Mouse (Mus musculus): ENCODE results near the gene Hfe2. TPM values are rescaled to one million over a fixed set of nuclear protein-coding genes. Genes with fewer than 3 reads are reported as not detected.

The Hfe2 gene
- polyA plus RNA-seq, 1 experiment from 2014 or later = 3.3 TPM

- no peak for ATAC-seq
Observed at GRCm38 (mm10) chr3:96559398-96559910, 34.5 kb downstream of the Hfe2 start.

GRCm38 (mm10) chr3:96559911-96560850 is 35.2 kb downstream of the Hfe2 start:
- 86% methylated on average over 23 of the region's 23 CpGs for WGBS
- Histone ChIP-seq H3K36me3 (ENCODE audit: control insufficient read depth, insufficient read depth, low read length) (peaks cover 8% of the 10 kb centered on the region), H3K4me1 (ENCODE audit: control insufficient read depth, insufficient read depth, low read depth, low read length) (peaks cover 35% of the 10 kb centered on the region), H3K27ac (ENCODE audit: low read depth, low read length) (no peak overlapping the region), H3K4me3 (ENCODE audit: low read length) (peak overlapping the region; percentile 68), H3K9ac (ENCODE audit: low read depth, low read length) (peak overlapping the region; percentile 38; the same call in 1 of the 2 replicates), H3K4me2 (ENCODE audit: low read length) (peak overlapping the region; percentile 84), H3K27me3 (replicated peaks; ENCODE audit: control insufficient read depth, insufficient read depth, low read length) (no peaks in the 10 kb centered on the region), H3K9me3 (ENCODE audit: control insufficient read depth, low read length) (no peaks in the 10 kb centered on the region)
- ATAC-seq = no peak

More at GRCm38 (mm10) chr3:96559398-96559910, 34.5 kb downstream of the Hfe2 start:
- Histone ChIP-seq H3K9me3 (ENCODE audit: control insufficient read depth, low read length) (no peaks in the 10 kb centered on the region), H3K9ac (ENCODE audit: low read depth, low read length) (peak overlapping the region; percentile 38; the same call in 1 of the 2 replicates), H3K27ac (ENCODE audit: low read depth, low read length) (no peak overlapping the region), H3K36me3 (ENCODE audit: control insufficient read depth, insufficient read depth, low read length) (peaks cover 8% of the 10 kb centered on the region), H3K27me3 (replicated peaks; ENCODE audit: control insufficient read depth, insufficient read depth, low read length) (no peaks in the 10 kb centered on the region), H3K4me2 (ENCODE audit: low read length) (peak overlapping the region; percentile 84), H3K4me3 (ENCODE audit: low read length) (peak overlapping the region; percentile 68), H3K4me1 (ENCODE audit: control insufficient read depth, insufficient read depth, low read depth, low read length) (peaks cover 38% of the 10 kb centered on the region)
- WGBS = 76% methylated on average over 12 of the region's 12 CpGs

GRCm38 (mm10) chr3:96560881-96561668 is 36.1 kb downstream of the Hfe2 start:
- Histone ChIP-seq H3K27me3 (replicated peaks; ENCODE audit: control insufficient read depth, insufficient read depth, low read length) (no peaks in the 10 kb centered on the region), H3K9me3 (ENCODE audit: control insufficient read depth, low read length) (no peaks in the 10 kb centered on the region), H3K4me1 (ENCODE audit: control insufficient read depth, insufficient read depth, low read depth, low read length) (peaks cover 34% of the 10 kb centered on the region), H3K27ac (ENCODE audit: low read depth, low read length) (no peak overlapping the region), H3K36me3 (ENCODE audit: control insufficient read depth, insufficient read depth, low read length) (peaks cover 8% of the 10 kb centered on the region), H3K4me2 (ENCODE audit: low read length) (peak overlapping the region; percentile 84), H3K9ac (ENCODE audit: low read depth, low read length) (no peak overlapping the region), H3K4me3 (ENCODE audit: low read length) (peak overlapping the region; percentile 8; the same call in 1 of the 2 replicates)
- WGBS = 78% methylated on average over 9 of the region's 9 CpGs
- ATAC-seq = no peak

DNA sequence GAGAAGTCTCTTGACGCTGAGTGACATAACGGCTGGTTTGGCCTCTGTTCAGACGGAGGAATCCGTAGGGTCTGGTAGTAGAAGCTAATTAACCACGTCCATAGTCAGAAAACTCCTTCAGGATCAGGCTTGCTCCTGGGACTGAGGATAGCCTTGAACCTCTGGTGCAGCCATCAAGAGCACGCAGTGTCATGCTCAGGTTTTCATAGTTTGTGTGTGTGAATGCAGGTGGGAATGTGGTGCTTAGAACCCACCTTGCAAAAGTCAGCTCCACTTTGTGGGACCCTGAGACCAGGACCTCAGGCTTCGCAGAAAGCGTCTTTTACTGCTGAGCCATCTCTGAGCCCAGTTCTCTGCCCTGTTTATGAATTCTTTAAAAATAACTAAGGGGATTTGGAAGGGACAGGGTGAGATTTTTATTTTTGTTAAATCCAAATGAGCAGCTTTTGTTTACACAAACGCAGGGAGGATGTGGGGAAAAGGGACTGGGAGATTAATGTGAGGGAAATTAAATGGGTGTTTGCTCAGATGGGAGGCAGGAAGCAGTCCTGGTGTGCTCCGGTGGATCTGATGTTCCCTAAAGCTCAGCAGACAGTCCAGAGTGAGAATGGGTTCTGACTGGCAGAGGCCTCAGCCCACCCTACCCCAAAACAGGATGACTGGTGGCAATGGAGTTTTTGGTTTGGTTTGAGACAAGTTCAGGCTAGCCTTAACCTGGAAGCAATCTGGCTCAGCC is 37.1 kb downstream of the Hfe2 start:
- H3K27ac ChIP-seq (ENCODE audit: low read depth, low read length) = peak overlapping the region; percentile 5; the same call in 1 of the 2 replicates
- H3K9me3 ChIP-seq (ENCODE audit: control insufficient read depth, low read length) = no peaks in the 10 kb centered on the region
- no peak overlapping the region for H3K4me2 ChIP-seq (ENCODE audit: low read length)
- H3K9ac ChIP-seq (ENCODE audit: low read depth, low read length) = no peak overlapping the region
- no peak overlapping the region for H3K4me3 ChIP-seq (ENCODE audit: low read length)
- no peaks in the 10 kb centered on the region for H3K27me3 ChIP-seq (replicated peaks; ENCODE audit: control insufficient read depth, insufficient read depth, low read length)
- no peak for ATAC-seq
- WGBS = 55% methylated on average over 10 of the region's 10 CpGs
- H3K4me1 ChIP-seq (ENCODE audit: control insufficient read depth, insufficient read depth, low read depth, low read length) = peaks cover 27% of the 10 kb centered on the region
- H3K36me3 ChIP-seq (ENCODE audit: control insufficient read depth, insufficient read depth, low read length) = peaks cover 8% of the 10 kb centered on the region

DNA sequence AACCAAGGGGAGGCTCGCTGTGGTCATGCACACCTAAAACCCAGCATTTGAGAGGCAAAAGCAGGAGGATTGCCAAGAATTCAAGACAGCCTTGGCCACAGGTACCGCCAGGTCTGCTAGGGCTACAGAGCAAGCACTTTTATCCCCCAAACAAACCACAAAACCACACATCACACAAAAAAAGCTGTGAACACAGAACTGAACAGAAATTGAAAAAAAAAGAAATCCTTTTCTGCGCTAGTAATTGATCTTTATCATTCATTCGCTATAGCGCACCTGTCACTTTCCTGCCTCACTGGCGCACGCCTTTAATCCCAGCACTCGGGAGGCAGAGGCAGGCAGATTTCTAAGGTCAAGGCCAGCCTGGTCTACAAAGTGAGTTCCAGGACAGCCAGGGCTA is 38.3 kb downstream of the Hfe2 start:
- no peak overlapping the region for H3K9ac ChIP-seq (ENCODE audit: low read depth, low read length)
- H3K4me3 ChIP-seq (ENCODE audit: low read length) = no peak overlapping the region
- 91% methylated on average over 8 of the region's 8 CpGs for WGBS
- ATAC-seq = no peak
- no peak overlapping the region for H3K27ac ChIP-seq (ENCODE audit: low read depth, low read length)
- no peak overlapping the region for H3K4me2 ChIP-seq (ENCODE audit: low read length)
- peaks cover 27% of the 10 kb centered on the region for H3K4me1 ChIP-seq (ENCODE audit: control insufficient read depth, insufficient read depth, low read depth, low read length)
- H3K27me3 ChIP-seq (replicated peaks; ENCODE audit: control insufficient read depth, insufficient read depth, low read length) = no peaks in the 10 kb centered on the region
- H3K36me3 ChIP-seq (ENCODE audit: control insufficient read depth, insufficient read depth, low read length) = peaks cover 8% of the 10 kb centered on the region
- H3K9me3 ChIP-seq (ENCODE audit: control insufficient read depth, low read length) = no peaks in the 10 kb centered on the region

DNA sequence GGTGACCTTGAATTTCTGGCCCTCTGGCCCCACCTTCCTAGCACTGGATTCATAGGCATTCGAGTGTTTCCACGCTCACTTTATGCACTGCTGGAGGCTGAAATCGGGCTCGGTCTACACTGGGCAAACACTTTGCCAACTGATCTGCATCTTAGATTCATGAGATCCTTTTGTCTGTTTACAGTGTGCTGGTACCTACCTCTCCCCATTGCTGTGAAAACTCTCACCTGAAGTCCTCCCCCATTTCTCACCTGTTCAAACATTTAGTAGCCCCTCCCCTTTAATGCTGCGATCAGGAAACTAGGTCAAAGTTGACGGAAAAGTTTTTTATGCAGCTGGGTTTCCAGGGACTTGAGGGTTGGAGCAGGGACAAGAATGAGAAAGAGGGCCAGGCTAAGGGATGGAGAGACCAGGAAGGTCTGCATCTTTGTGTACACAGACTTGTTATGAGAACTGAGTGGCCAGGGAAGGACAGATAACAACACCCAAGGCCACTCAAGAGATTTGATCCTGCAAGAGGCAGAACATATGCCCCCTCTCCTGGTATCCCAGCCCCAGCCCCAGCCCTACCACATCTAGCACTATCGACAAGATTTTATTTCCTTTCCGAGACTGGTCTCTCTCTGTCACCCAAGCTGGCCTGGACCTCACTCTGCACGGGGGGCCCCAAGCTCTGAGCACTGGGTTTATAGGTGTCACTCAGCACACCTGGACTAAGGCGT is 39.1 kb downstream of the Hfe2 start:
- Histone ChIP-seq H3K9me3 (ENCODE audit: control insufficient read depth, low read length) (no peaks in the 10 kb centered on the region), H3K4me3 (ENCODE audit: low read length) (no peak overlapping the region), H3K27me3 (replicated peaks; ENCODE audit: control insufficient read depth, insufficient read depth, low read length) (no peaks in the 10 kb centered on the region), H3K36me3 (ENCODE audit: control insufficient read depth, insufficient read depth, low read length) (peaks cover 8% of the 10 kb centered on the region), H3K4me1 (ENCODE audit: control insufficient read depth, insufficient read depth, low read depth, low read length) (peaks cover 22% of the 10 kb centered on the region), H3K9ac (ENCODE audit: low read depth, low read length) (no peak overlapping the region), H3K4me2 (ENCODE audit: low read length) (no peak overlapping the region), H3K27ac (ENCODE audit: low read depth, low read length) (no peak overlapping the region; the same call in 1 of the 2 replicates)
- ATAC-seq = no peak
- 69% methylated on average over 10 of the region's 10 CpGs for WGBS

GRCm38 (mm10) chr3:96564633-96565032 is 39.7 kb downstream of the Hfe2 start:
- Histone ChIP-seq H3K9me3 (ENCODE audit: control insufficient read depth, low read length) (no peaks in the 10 kb centered on the region), H3K4me3 (ENCODE audit: low read length) (no peak overlapping the region), H3K36me3 (ENCODE audit: control insufficient read depth, insufficient read depth, low read length) (peaks cover 8% of the 10 kb centered on the region), H3K9ac (ENCODE audit: low read depth, low read length) (no peak overlapping the region), H3K27me3 (replicated peaks; ENCODE audit: control insufficient read depth, insufficient read depth, low read length) (no peaks in the 10 kb centered on the region), H3K27ac (ENCODE audit: low read depth, low read length) (no peak overlapping the region; the same call in 1 of the 2 replicates), H3K4me1 (ENCODE audit: control insufficient read depth, insufficient read depth, low read depth, low read length) (peaks cover 17% of the 10 kb centered on the region), H3K4me2 (ENCODE audit: low read length) (no peak overlapping the region)
- WGBS = 69% methylated on average over 7 of the region's 7 CpGs
- no peak for ATAC-seq

GRCm38 (mm10) chr3:96565105-96565504 is 40.1 kb downstream of the Hfe2 start:
- peaks cover 8% of the 10 kb centered on the region for H3K36me3 ChIP-seq (ENCODE audit: control insufficient read depth, insufficient read depth, low read length)
- H3K4me3 ChIP-seq (ENCODE audit: low read length) = no peak overlapping the region
- H3K27ac ChIP-seq (ENCODE audit: low read depth, low read length) = no peak overlapping the region
- no peak overlapping the region for H3K9ac ChIP-seq (ENCODE audit: low read depth, low read length)
- ATAC-seq = no peak
- H3K9me3 ChIP-seq (ENCODE audit: control insufficient read depth, low read length) = no peaks in the 10 kb centered on the region
- H3K27me3 ChIP-seq (replicated peaks; ENCODE audit: control insufficient read depth, insufficient read depth, low read length) = no peaks in the 10 kb centered on the region
- 91% methylated on average over 3 of the region's 3 CpGs for WGBS
- H3K4me2 ChIP-seq (ENCODE audit: low read length) = no peak overlapping the region
- peaks cover 12% of the 10 kb centered on the region for H3K4me1 ChIP-seq (ENCODE audit: control insufficient read depth, insufficient read depth, low read depth, low read length)

All from hindbrain, embryonic 16.5 days (tissue).